Mouse (Mus musculus): ENCODE measurements at regions not wholly inside any gene's neighbourhood (a gene's known extent, or its start where the extent isn't known, plus 50 kb on each side); places are given as distances from the start of the nearest gene placed in this dataset.

GRCm38 (mm10) chr4:87369626-87370234 lies 139.5 kb upstream of the Slc24a2 start:
- no peak for TF ChIP-seq TCF12 (IDR thresholded peaks at IDR 0.05; ENCODE audit: low read depth, low read length)
- no peak for TF ChIP-seq MAX (IDR thresholded peaks at IDR 0.05; ENCODE audit: low read length)
- TF ChIP-seq SMC3 (IDR thresholded peaks at IDR 0.05; ENCODE audit: low read depth, low read length): no peak
- no peak for TF ChIP-seq JUN (IDR thresholded peaks at IDR 0.05; ENCODE audit: insufficient read depth, low read depth, low read length)
- TF ChIP-seq CTCF (conservative IDR thresholded peaks at IDR 0.05 in 1 of 2, IDR thresholded peaks at IDR 0.05 in 1 of 2; ENCODE audit: low read depth in 2 of 2, low read length in 2 of 2): no peak
